Mouse (Mus musculus): ENCODE data around the gene Satb1. TPM values are rescaled to one million over a fixed set of nuclear protein-coding genes. Genes with fewer than 3 reads are reported as not detected.

Satb1 gene
- total RNA-seq, 2 experiments from 2014 or later = 58.6 to 67.1 TPM

GRCm38 (mm10) chr17:51687226-51687625, 145.9 kb downstream of the Satb1 start:
- no peak for DNase-seq
- intact Hi-C loops (cut with DNase I; ENCODE audit: low total_unique reads) = no loop called here

Data from gastrocnemius, postnatal 14 days (tissue).